Mouse (Mus musculus) stomach, embryonic 15.5 days (tissue): ENCODE results near the gene Oprd1. TPM values are rescaled to one million over a fixed set of nuclear protein-coding genes. Genes with fewer than 3 reads are reported as not detected.
A peak's percentile ranks its signal among the peaks of the same experiment; 100 is the strongest.

ENCODE experiments used
- ATAC-seq: fragments of 200-750 bp; cut with Nextera tagmentation; 2 replicates; pipeline ENCODE4 v1.8.0; 2017; ENCODE audit warnings: low read depth, moderate number of reproducible peaks, moderate TSS enrichment; ENCODE audit not compliant: insufficient read depth, low FRiP score
- H3K27ac ChIP-seq: fragments of 300-500 bp; sonication (generic); 2 replicates; pipeline ENCODE4 v1.5.1; 2015; ENCODE audit warnings: mild to moderate bottlenecking, inconsistent platforms
- H3K27me3 ChIP-seq: fragments of 300-500 bp; sonication (generic); replicated peaks from 2 replicates; pipeline ENCODE4 v1.6.1; 2015; ENCODE audit warnings: inconsistent platforms
- H3K36me3 ChIP-seq: fragments of 300-500 bp; sonication (generic); 2 replicates; pipeline ENCODE4 v1.6.1; 2015; ENCODE audit warnings: inconsistent platforms
- H3K4me1 ChIP-seq: fragments of 300-500 bp; sonication (generic); 2 replicates; pipeline ENCODE4 v1.6.1; 2015; ENCODE audit warnings: inconsistent platforms
- H3K4me2 ChIP-seq: fragments of 300-500 bp; sonication (generic); 2 replicates; pipeline ENCODE4 v1.6.1; 2015; ENCODE audit warnings: mild to moderate bottlenecking, inconsistent platforms
- H3K4me3 ChIP-seq: fragments of 300-500 bp; sonication (generic); replicated peaks from 2 replicates; pipeline ENCODE4 v1.5.1; 2015; ENCODE audit warnings: inconsistent platforms
- H3K9ac ChIP-seq: fragments of 300-500 bp; sonication (generic); 2 replicates; pipeline ENCODE4 v1.6.1; 2015; ENCODE audit warnings: inconsistent platforms
- H3K9me3 ChIP-seq: fragments of 300-500 bp; sonication (generic); 2 replicates; pipeline ENCODE4 v1.6.1; 2016; ENCODE audit warnings: inconsistent platforms
- WGBS: fragments of 180-500 bp; shearing (Covaris S2); methylation state at CpG from one replicate; pipeline ENCODE4 v1.1.7; 2015; 5-methylcytosine and 5-hydroxymethylcytosine counted together
- polyA plus RNA-seq: library from polyadenylated mRNA; unstranded; fragments of >200 nt; fragmentation: Nextera tagmentation; extraction: Ambion mirVana; gene quantifications from 2 replicates; pipeline ENCODE4 v1.2.1, GENCODE M21; 2015

The Oprd1 gene
- polyA plus RNA-seq, 1 experiment from 2014 or later: 0.27 TPM

DNA sequence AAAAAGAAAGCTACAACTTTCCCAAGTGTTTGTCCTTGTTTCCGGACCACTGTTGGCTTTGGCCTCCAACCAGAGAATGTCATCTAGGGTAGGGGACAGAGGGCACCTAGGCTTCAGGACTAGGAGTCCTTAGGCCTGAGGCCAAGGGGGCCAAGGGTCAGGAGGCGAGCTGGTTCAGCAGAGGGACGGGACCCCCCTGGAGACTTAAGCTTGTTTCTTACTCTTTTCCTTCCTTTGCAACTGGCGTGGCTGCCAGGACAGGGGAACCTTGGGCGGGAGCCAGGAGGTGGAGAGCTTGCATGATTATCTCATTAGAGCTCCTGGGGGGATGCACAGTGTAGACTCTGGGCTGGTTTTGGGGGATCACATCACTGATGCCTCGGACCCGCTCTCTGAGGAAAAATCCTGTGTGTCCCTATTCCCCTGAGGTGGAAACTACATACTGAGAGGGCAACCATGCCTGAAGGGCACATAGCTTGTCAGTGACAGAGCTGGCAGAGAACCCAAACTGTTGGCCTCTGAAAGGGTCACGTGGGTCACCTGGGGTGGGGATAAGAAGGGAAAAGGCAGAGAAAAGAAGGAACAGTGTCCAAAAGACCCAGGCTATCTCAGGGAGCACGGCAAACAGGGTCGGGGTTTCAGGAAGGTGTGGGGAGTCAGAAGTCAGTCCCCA, 78.0 kb downstream of the Oprd1 start:
- Histone ChIP-seq H3K9me3 (no peaks in the 10 kb centered on the region), H3K4me3 (no peak overlapping the region), H3K27me3 (no peaks in the 10 kb centered on the region), H3K4me1 (peaks cover 17% of the 10 kb centered on the region; the same call in 1 of the 2 replicates), H3K36me3 (no peaks in the 10 kb centered on the region), H3K27ac (no peak overlapping the region; the same call in 1 of the 2 replicates), H3K9ac (no peak overlapping the region), H3K4me2 (no peak overlapping the region)
- WGBS: 59% methylated on average over 10 of the region's 10 CpGs
- no peak for ATAC-seq

DNA sequence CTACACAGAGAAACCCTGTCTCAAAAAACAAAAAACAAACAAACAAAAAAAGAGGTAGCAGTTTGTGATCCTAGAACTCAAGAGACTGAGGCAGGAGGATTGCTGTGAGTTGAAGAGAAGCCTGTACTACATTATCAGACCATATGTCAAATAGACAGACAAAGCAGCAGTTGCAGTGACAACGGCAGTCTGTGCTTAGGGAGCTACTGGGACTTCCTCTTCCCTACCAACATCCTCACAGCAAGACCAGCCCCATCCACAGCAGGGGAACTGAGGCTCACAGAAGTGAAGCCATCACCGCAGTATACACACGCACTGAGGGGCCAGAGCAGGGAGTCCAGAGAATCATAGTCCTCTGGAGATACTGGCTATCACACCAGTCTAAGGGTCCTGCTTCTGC, 78.7 kb downstream of the Oprd1 start:
- H3K27me3 ChIP-seq: no peaks in the 10 kb centered on the region
- H3K27ac ChIP-seq: no peak overlapping the region; the same call in 1 of the 2 replicates
- no peak overlapping the region for H3K9ac ChIP-seq
- ATAC-seq: peak; percentile 29; the same call in 1 of the 2 replicates
- H3K36me3 ChIP-seq: no peaks in the 10 kb centered on the region
- WGBS: 65% methylated on average over 3 of the region's 3 CpGs
- H3K4me3 ChIP-seq: no peak overlapping the region
- no peak overlapping the region for H3K4me2 ChIP-seq
- no peaks in the 10 kb centered on the region for H3K9me3 ChIP-seq
- peaks cover 17% of the 10 kb centered on the region; the same call in 1 of the 2 replicates for H3K4me1 ChIP-seq

DNA sequence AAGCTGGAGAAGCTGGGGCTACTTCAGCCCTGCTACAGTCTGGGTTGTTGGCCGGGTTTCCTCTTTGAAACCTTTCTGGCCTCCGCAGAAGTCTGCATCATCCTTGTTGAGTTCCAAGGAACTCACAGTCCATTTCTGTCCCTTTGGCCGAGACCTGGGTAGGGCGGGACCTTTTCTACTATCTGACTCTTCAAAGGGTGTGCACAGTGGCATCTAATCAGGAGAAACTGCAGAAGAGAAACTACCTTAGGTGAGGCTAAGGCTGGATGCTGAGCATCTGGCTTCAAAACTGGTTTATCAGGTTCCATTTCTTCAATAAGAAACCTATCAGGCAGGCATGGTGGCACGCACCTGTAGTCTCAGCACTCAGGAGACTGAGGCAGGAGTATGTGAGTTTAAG, 79.7 kb downstream of the Oprd1 start:
- H3K4me2 ChIP-seq: no peak overlapping the region
- no peaks in the 10 kb centered on the region for H3K9me3 ChIP-seq
- peak overlapping the region; percentile 4; the same call in 1 of the 2 replicates for H3K27ac ChIP-seq
- H3K27me3 ChIP-seq: no peaks in the 10 kb centered on the region
- 67% methylated on average over 5 of the region's 5 CpGs for WGBS
- peaks cover 17% of the 10 kb centered on the region; the same call in 1 of the 2 replicates for H3K4me1 ChIP-seq
- H3K4me3 ChIP-seq: no peak overlapping the region
- ATAC-seq: no peak
- no peaks in the 10 kb centered on the region for H3K36me3 ChIP-seq
- H3K9ac ChIP-seq: no peak overlapping the region

DNA sequence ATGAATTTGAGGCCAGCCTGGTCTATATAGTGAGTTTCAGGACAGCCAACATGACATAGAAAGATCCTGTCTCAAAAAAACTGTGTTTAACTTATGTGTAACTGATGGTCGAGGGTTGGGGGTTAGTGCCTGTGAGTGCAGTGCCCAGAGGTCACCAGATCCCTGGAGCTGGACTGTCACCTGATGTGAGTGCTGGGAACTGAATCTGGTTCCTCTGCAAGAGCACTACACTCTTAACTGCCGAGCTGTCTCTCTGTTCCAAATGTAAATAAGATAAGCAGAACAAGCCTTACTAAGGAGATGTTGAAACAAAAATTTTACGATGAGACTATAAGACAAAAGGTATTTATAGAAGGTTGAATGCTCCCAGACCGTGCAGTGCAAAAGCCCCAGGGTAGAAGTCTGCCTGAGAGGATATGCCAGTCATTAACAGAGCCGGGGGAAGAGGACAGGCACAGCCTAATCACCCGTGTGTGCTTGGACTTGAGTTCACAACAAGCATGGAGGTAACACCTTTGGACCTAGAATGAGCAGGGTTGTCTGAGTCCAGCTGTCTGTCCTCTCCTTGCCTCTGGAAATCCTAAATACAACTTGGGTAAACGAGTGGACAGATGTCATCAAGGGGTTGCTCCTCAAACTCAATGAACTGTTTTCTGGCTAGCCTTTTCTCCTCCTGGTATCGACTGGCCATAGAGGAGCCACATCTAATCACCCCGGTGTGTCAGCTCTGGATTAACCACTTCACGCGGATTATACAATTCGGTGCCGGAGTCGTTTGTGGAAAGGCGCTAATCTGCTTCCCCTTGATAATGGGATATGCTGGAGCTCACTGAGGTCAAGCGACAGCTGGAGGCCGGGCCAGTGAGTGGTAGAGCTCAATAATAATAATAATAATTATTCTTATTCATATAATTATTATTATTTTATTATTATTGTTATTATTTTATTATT, 81.1 kb downstream of the Oprd1 start:
- no peak overlapping the region for H3K27ac ChIP-seq
- H3K36me3 ChIP-seq: no peaks in the 10 kb centered on the region
- H3K4me3 ChIP-seq: no peak overlapping the region
- H3K27me3 ChIP-seq: no peaks in the 10 kb centered on the region
- ATAC-seq: no peak
- WGBS: 64% methylated on average over 17 of the region's 17 CpGs
- no peak overlapping the region for H3K4me2 ChIP-seq
- no peak overlapping the region for H3K9ac ChIP-seq
- H3K9me3 ChIP-seq: no peaks in the 10 kb centered on the region
- peaks cover 15% of the 10 kb centered on the region; the same call in 1 of the 2 replicates for H3K4me1 ChIP-seq

DNA sequence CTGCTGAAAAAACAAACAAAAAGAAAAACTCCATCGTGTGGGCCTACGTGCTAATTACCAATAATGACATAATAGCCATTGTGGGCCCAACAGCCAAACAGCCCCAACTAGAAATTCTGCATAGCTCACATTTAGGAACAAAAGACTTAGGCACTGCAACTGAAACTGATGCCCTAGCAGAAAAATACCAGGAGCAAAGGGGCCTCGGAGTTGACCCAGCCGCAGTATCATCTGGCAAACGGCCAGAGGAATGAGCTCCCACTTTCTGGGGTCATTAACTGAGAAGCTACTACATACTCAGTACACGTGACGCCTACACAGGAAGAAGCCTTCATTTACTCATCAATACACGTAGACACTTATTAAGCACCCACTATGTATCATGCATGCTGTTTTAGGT, 82.0 kb downstream of the Oprd1 start:
- Histone ChIP-seq H3K36me3 (no peaks in the 10 kb centered on the region), H3K9me3 (no peaks in the 10 kb centered on the region), H3K4me3 (no peak overlapping the region), H3K4me2 (no peak overlapping the region), H3K27ac (no peak overlapping the region), H3K4me1 (peaks cover 14% of the 10 kb centered on the region; the same call in 1 of the 2 replicates), H3K27me3 (no peaks in the 10 kb centered on the region), H3K9ac (no peak overlapping the region)
- WGBS: 56% methylated on average over 8 of the region's 8 CpGs
- ATAC-seq: no peak

Other genes starting within 250 kb of the Oprd1 start
- 0.99 and 1.2 TPM in 2 replicates for gene Tmem200b, start 222.7 kb downstream of the Oprd1 start, polyA plus RNA-seq
- 0.13 TPM in 1 of 2 replicates, not detected in the other for gene Gm10300, start 69.8 kb downstream of the Oprd1 start, polyA plus RNA-seq
- 54.9 and 57.8 TPM in 2 replicates for gene Epb41, start 69.2 kb downstream of the Oprd1 start, polyA plus RNA-seq
- gene Ythdf2, start 67.8 kb upstream of the Oprd1 start, polyA plus RNA-seq: 73.3 and 79.5 TPM in 2 replicates
- gene Gmeb1, start 117.1 kb upstream of the Oprd1 start, polyA plus RNA-seq: 30.1 and 30.3 TPM in 2 replicates
- 38.4 and 43.0 TPM in 2 replicates for gene Taf12, start 129.9 kb upstream of the Oprd1 start, polyA plus RNA-seq
- gene Rab42, start 158.9 kb upstream of the Oprd1 start, polyA plus RNA-seq: 1.8 and 2.4 TPM in 2 replicates
- 67.4 and 68.2 TPM in 2 replicates for gene Trnau1ap, start 185.1 kb upstream of the Oprd1 start, polyA plus RNA-seq
- gene Rcc1, start 209.1 kb upstream of the Oprd1 start, polyA plus RNA-seq: 68.5 and 74.6 TPM in 2 replicates